Mouse (Mus musculus) forebrain, embryonic 15.5 days (tissue): ENCODE data around the gene Ceacam11. TPM values are rescaled to one million over a fixed set of nuclear protein-coding genes. Genes with fewer than 3 reads are reported as not detected.
"Not testable (repeated sequence)": the region's sequence is repeated elsewhere in the genome, so short reads cannot be mapped to it uniquely, and the experiment has no call there.

Experiments
- ATAC-seq: fragments of 200-750 bp; cut with Nextera tagmentation; replicated peaks from 2 replicates; pipeline ENCODE4 v1.8.0; 2017; ENCODE audit warnings: mild to moderate bottlenecking, moderate TSS enrichment, moderate library complexity
- H3K27ac ChIP-seq: fragments of 300-500 bp; sonication (generic); replicated peaks from 2 replicates; pipeline ENCODE4 v1.5.1; 2015; ENCODE audit warnings: mild to moderate bottlenecking, inconsistent platforms
- H3K27me3 ChIP-seq: fragments of 300-500 bp; sonication (generic); 2 replicates; pipeline ENCODE4 v1.6.1; 2015; ENCODE audit warnings: inconsistent platforms
- H3K36me3 ChIP-seq: fragments of 300-500 bp; sonication (generic); 2 replicates; pipeline ENCODE4 v1.6.1; 2015; ENCODE audit warnings: mild to moderate bottlenecking, inconsistent platforms
- H3K4me1 ChIP-seq: fragments of 300-500 bp; sonication (generic); 2 replicates; pipeline ENCODE4 v1.6.1; 2015; ENCODE audit warnings: inconsistent platforms
- H3K4me2 ChIP-seq: fragments of 300-500 bp; sonication (generic); replicated peaks from 2 replicates; pipeline ENCODE4 v1.6.1; 2015; ENCODE audit warnings: mild to moderate bottlenecking, inconsistent platforms
- H3K4me3 ChIP-seq: fragments of 300-500 bp; sonication (generic); 2 replicates; pipeline ENCODE4 v1.5.1; 2015; ENCODE audit warnings: mild to moderate bottlenecking, inconsistent platforms
- H3K9ac ChIP-seq: fragments of 300-500 bp; sonication (generic); replicated peaks from 2 replicates; pipeline ENCODE4 v1.6.1; 2015; ENCODE audit warnings: mild to moderate bottlenecking, inconsistent platforms
- H3K9me3 ChIP-seq: fragments of 300-500 bp; sonication (generic); 2 replicates; pipeline ENCODE4 v1.6.1; 2016; ENCODE audit warnings: inconsistent platforms
- WGBS: fragments of 180-500 bp; shearing (Covaris S2); methylation state at CpG from one replicate; pipeline ENCODE4 v1.1.7; 2015; ENCODE audit warnings: mixed read lengths; 5-methylcytosine and 5-hydroxymethylcytosine counted together
- microRNA-seq: library from miRNA; unstranded; fragments of <30 nt; microRNA quantifications from one replicate; pipeline ENCODE4, GENCODE M21; 2016
- polyA plus RNA-seq: library from polyadenylated mRNA; unstranded; fragments of >200 nt; fragmentation: Nextera tagmentation; extraction: Ambion mirVana; gene quantifications from 2 replicates; pipeline ENCODE4 v1.2.1, GENCODE M21; 2015

Ceacam11 gene
- polyA plus RNA-seq = not detected in 2 replicates

- Histone ChIP-seq H3K36me3 (no peaks in the 10 kb centered on the region), H3K27ac (no peak within 1 kb of the TSS), H3K4me2 (no peak within 1 kb of the TSS), H3K9me3 (peaks cover 49% of the 10 kb centered on the region), H3K4me1 (no peaks in the 10 kb centered on the region), H3K9ac (no peak within 1 kb of the TSS), H3K27me3 (no peaks in the 10 kb centered on the region), H3K4me3 (no peak within 1 kb of the TSS)
- no peak for ATAC-seq
- WGBS = 83% methylated on average over 4 of the region's 4 CpGs
These were observed at the start of gene Ceacam11 for GRCm38 (mm10) chr7:17971824-17972223. TSS of gene Ceacam11 (plus strand) at chr7:17972124.

- H3K9ac ChIP-seq, H3K4me2 ChIP-seq, H3K36me3 ChIP-seq, H3K4me3 ChIP-seq, H3K4me1 ChIP-seq, H3K27ac ChIP-seq, H3K27me3 ChIP-seq, ATAC-seq: not testable (repeated sequence)
- 94% methylated on average over 1 of the region's 1 CpGs for WGBS
- H3K9me3 ChIP-seq = peaks cover 38% of the 10 kb centered on the region
These were observed 29.2 kb downstream of the Ceacam11 start for GRCm38 (mm10) chr7:18001131-18001530.

GRCm38 (mm10) chr7:18009589-18009988 lies 37.7 kb downstream of the Ceacam11 start, which contains the start of gene Ceacam13:
TSS of gene Ceacam13 (plus strand) at chr7:18009889.
- no peak for ATAC-seq
- H3K9ac ChIP-seq = no peak within 1 kb of the TSS
- no peaks in the 10 kb centered on the region for H3K36me3 ChIP-seq
- H3K4me3 ChIP-seq = no peak within 1 kb of the TSS
- H3K4me2 ChIP-seq = no peak within 1 kb of the TSS
- H3K27ac ChIP-seq = no peak within 1 kb of the TSS
- H3K27me3 ChIP-seq = no peaks in the 10 kb centered on the region
- H3K4me1 ChIP-seq = no peaks in the 10 kb centered on the region
- 84% methylated on average over 4 of the region's 4 CpGs for WGBS
- H3K9me3 ChIP-seq = peaks cover 21% of the 10 kb centered on the region

Small RNA genes within 50 kb of the gene (microRNA-seq; reads per million reads assigned to microRNA genes)
- not detected for gene Gm22414

Other genes with a start within 250 kb of the Ceacam11 start
- not detected in 2 replicates for gene Ceacam14, start 159.5 kb upstream of the Ceacam11 start, polyA plus RNA-seq
- gene Gm5155, start 100.4 kb upstream of the Ceacam11 start, polyA plus RNA-seq = not detected in 2 replicates
- gene Ceacam13, start 37.8 kb downstream of the Ceacam11 start, polyA plus RNA-seq = not detected in 2 replicates
- gene Ceacam12, start 93.8 kb downstream of the Ceacam11 start, polyA plus RNA-seq = not detected in 2 replicates
- not detected in 2 replicates for gene Igfl3, start 204.4 kb downstream of the Ceacam11 start, polyA plus RNA-seq